Mouse (Mus musculus) G1E (cell line): Measurements from ENCODE around the gene Scaf4.

Source experiments
- CTCF ChIP-seq: IDR thresholded peaks from 2 replicates; pipeline ENCODE4 v1.5.1; 2012; ENCODE audit warnings: low read depth, low read length, inconsistent platforms, mixed read lengths
- GATA1 ChIP-seq: IDR thresholded peaks from 2 replicates; pipeline ENCODE4 v1.6.1; 2012; ENCODE audit warnings: borderline replicate concordance, low read length, inconsistent platforms, mixed read lengths

GRCm38 (mm10) chr16:90179892-90180291 is 104.4 kb downstream of the Scaf4 start:
- no peak for TF ChIP-seq CTCF
- TF ChIP-seq GATA1 = no peak
